Mouse (Mus musculus) left cerebral cortex, postnatal 25 days (tissue): ENCODE measurements around the gene Ccr9. TPM values are rescaled to one million over a fixed set of nuclear protein-coding genes. Genes with fewer than 3 reads are reported as not detected.
"Not testable (repeated sequence)": the region's sequence is repeated elsewhere in the genome, so short reads cannot be mapped to it uniquely, and the experiment has no call there.

Experiments
- DNase-seq, 2 experiments: peaks; one replicate each; pipeline ENCODE4 v3.0.0; 2022; ENCODE audit warnings: low spot score in 2 of 2, mixed read lengths in 1 of 2
- intact Hi-C: fragments of 180-260 bp; cut with DNase I; formaldehyde crosslinking; loops from one replicate; pipeline ENCODE4 v1.15.1; 2025
- total RNA-seq, 2 experiments: library from RNA; stranded (reverse); gene quantifications; 2 replicates each; pipeline ENCODE4 v1.2.3; 2021

Ccr9 gene
- total RNA-seq, 2 experiments from 2014 or later = 0.07 to 0.11 TPM

- intact Hi-C loops = loop anchor here (5.0 kb wide), 1 partner anchor 140 kb away; no protein-coding TSS in a partner anchor
- no peak for DNase-seq
Observed at GRCm38 (mm10) chr9:123701822-123702221, 23.6 kb downstream of the Ccr9 start.

- peak in 1 of 2 experiments; percentile 9 for DNase-seq
- intact Hi-C loops = no loop called here
Observed at GRCm38 (mm10) chr9:123709226-123709625, 31.0 kb downstream of the Ccr9 start.

GRCm38 (mm10) chr9:123713111-123713510 is 34.9 kb downstream of the Ccr9 start:
- intact Hi-C loops = loop anchor here (5.0 kb wide), 2 partner anchors 76 to 84 kb away; no protein-coding TSS in a partner anchor
- DNase-seq = no peak

GRCm38 (mm10) chr9:123716301-123716700 is 38.1 kb downstream of the Ccr9 start:
- no peak for DNase-seq
- intact Hi-C loops = no loop called here

GRCm38 (mm10) chr9:123717186-123718008 is 39.2 kb downstream of the Ccr9 start, which contains the start of gene Lztfl1:
TSS of gene Lztfl1 (minus strand) at chr9:123717697.
- intact Hi-C loops = no loop called here
- DNase-seq = peak; percentile 98 to 99

GRCm38 (mm10) chr9:123722737-123723493 is 44.7 kb downstream of the Ccr9 start:
- no peak for DNase-seq
- intact Hi-C loops = no loop called here

- intact Hi-C loops = no loop called here
- DNase-seq = no peak
Observed at GRCm38 (mm10) chr9:123731271-123731670, 53.0 kb downstream of the Ccr9 start.

GRCm38 (mm10) chr9:123734133-123734532 is 55.9 kb downstream of the Ccr9 start:
- DNase-seq = no peak
- intact Hi-C loops = no loop called here

- no peak for DNase-seq
- intact Hi-C loops = no loop called here
Observed at GRCm38 (mm10) chr9:123740799-123741198, 62.6 kb downstream of the Ccr9 start.

- DNase-seq, intact Hi-C loops: not testable (repeated sequence)
Observed at GRCm38 (mm10) chr9:123749687-123750086, 71.4 kb downstream of the Ccr9 start.

- no peak for DNase-seq
- intact Hi-C loops = no loop called here
Observed at GRCm38 (mm10) chr9:123754333-123754732, 76.1 kb downstream of the Ccr9 start.

- intact Hi-C loops = no loop called here
- DNase-seq = no peak
Observed at GRCm38 (mm10) chr9:123756752-123757151, 78.5 kb downstream of the Ccr9 start.

- intact Hi-C loops = no loop called here
- no peak for DNase-seq
Observed at GRCm38 (mm10) chr9:123757326-123757725, 79.1 kb downstream of the Ccr9 start.

GRCm38 (mm10) chr9:123758156-123758555 is 79.9 kb downstream of the Ccr9 start:
- DNase-seq = no peak
- intact Hi-C loops = no loop called here

- intact Hi-C loops = no loop called here
- DNase-seq = no peak
Observed at GRCm38 (mm10) chr9:123758645-123759044, 80.4 kb downstream of the Ccr9 start.

- DNase-seq = no peak
- intact Hi-C loops = no loop called here
Observed at GRCm38 (mm10) chr9:123760806-123761205, 82.6 kb downstream of the Ccr9 start.

- DNase-seq = no peak
- intact Hi-C loops = no loop called here
Observed at GRCm38 (mm10) chr9:123762886-123763285, 84.6 kb downstream of the Ccr9 start.

GRCm38 (mm10) chr9:123763771-123764170 is 85.5 kb downstream of the Ccr9 start:
- no peak for DNase-seq
- intact Hi-C loops = no loop called here

- intact Hi-C loops = no loop called here
Observed at GRCm38 (mm10) chr9:123766996-123767395, 88.8 kb downstream of the Ccr9 start.

GRCm38 (mm10) chr9:123768443-123768842 is 90.2 kb downstream of the Ccr9 start:
- intact Hi-C loops = no loop called here
- DNase-seq = no peak

More at GRCm38 (mm10) chr9:123766996-123767395, 88.8 kb downstream of the Ccr9 start:
- no peak for DNase-seq

GRCm38 (mm10) chr9:123769532-123769931 is 91.3 kb downstream of the Ccr9 start:
- DNase-seq = no peak
- intact Hi-C loops = no loop called here
